Mouse (Mus musculus) MN1 (cell line): ENCODE data around the gene Stat5a.
A peak's percentile ranks its signal among the peaks of the same experiment; 100 is the strongest.

Experiments used
- DNase-seq: peaks from one replicate; pipeline ENCODE4 v3.0.0-alpha.2; 2016; ENCODE audit warnings: low spot score

The Stat5a gene

DNA sequence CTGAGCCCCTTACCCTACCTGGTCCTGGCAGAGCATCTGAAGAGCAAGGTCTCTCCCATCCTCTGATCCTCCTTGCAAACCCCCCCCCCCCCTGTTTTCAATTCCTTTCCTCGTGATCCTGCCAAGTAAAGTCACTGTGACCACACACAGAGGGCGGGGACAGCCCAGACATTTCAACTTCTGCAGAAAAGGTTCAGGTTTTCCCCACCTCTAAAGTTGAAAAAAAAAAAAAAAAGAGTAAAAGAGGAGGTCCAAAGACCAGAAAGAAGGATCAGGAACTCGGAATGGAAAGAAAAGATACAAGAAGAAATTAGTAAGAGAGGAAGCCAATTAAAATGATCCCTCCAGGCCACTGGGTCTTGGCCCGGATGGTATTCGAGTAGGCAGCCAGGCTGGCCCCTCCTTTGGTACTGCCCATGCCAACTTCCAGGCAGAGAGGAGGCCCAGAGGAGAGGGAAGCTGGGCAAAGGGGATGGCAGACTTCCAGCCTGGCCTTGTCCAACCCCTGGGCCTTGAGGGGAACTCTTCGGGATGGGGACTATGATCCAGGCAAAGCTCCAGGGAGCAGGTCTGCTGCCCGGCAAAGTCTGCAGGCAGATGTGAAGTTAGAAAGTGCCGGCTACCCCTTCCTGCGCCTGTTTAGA is at the start of gene Stat5a:
Gene Stat5a (plus strand): TSS at position 417 of the 644 bp plus-strand sequence.
- peak; percentile 55 for DNase-seq

DNA sequence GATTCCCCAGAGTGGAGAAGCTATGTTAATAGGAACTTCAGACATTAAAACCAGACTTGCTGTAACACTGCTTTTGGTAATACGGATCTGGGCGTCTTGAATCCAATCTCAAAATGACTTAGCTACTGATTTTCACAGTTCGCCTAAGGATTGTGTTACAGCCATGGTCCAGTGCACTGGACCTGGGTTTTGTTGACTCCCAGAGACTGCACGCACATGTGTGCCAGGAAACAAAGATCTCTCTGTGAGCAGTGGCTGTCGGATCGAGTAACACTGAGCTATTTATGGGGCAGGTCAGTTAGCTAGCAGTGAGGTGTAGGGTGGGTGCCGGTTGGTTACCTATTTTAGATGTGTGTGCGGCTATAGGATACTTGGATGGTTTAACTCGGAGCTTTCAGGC is 48.6 kb upstream of the Stat5a start:
- DNase-seq = no peak

DNA sequence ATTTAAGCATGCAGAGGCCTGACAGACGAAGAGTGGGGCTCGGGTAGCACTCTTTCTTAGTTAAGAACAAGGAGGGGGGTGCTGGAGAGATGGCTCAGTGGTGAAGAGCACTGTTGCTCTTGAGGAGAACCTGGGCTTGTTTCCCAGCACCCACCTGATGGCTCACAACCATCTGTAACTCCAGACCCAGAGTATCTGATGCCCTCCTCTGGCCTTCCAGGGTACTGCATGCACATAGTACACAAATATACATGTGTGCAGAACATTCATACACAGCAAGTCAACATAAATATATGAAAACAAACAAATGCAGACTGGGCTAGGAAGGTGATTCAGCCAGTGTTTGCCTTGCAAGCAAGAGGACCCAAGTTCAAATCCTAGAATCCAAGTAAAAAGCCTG is 48.0 kb upstream of the Stat5a start:
- no peak for DNase-seq

DNA sequence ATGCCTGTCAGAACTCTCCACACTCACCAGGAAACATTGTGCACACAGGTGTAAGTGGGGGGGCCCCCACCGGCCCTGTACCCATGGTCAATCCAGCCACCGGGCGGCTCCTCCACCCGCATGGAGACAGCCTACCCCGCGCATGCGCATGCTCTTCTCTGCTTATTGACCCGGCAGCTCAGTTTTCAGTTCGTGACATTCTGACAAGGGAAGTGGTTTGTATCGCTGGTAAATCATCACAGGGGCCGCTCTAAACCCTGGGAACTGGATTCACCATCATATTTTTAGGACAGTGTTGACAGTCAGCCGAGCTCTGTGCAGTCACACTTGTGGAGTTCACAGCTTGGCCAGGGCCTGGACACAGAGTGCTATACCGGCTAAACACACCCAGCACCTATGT is 44.7 kb upstream of the Stat5a start:
- no peak for DNase-seq

DNA sequence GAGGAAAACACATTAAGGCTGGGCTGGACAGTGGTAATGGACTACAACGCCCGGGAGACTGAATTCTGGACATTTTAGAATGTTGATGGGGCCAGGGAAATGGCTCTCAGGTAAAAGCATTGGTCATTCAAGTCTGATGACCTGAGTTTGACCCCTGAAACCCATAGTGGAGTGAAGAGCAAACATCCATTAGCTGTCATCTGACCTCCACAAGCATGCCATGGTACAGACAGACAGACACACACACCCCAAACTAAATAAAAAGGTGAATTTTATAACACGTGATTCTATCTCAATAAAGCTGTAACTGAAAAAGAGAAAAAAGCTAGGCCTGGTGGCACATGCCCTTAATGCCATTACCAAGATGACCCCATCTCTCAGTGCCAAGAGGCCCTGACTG is 42.8 kb upstream of the Stat5a start:
- no peak for DNase-seq

DNA sequence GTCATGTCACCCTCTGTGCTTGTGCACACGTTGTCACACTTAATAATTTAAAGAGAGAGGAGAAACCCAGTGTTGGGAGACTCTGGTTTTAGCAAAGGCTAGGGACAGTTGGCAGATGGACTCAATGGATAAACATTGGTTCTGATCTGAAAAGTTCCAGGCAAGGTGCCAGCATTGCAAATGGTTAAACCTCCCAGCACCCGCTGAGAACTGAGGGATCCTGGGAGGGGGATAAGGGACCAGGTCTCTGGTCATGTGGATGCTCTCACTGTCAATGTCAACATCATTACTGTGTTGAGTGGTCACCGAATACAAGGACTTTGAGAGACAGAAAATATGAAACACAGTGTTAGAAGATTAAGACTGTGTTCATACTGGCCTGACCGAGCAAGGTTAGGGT is 42.4 kb upstream of the Stat5a start:
- peak; percentile 8 for DNase-seq

DNA sequence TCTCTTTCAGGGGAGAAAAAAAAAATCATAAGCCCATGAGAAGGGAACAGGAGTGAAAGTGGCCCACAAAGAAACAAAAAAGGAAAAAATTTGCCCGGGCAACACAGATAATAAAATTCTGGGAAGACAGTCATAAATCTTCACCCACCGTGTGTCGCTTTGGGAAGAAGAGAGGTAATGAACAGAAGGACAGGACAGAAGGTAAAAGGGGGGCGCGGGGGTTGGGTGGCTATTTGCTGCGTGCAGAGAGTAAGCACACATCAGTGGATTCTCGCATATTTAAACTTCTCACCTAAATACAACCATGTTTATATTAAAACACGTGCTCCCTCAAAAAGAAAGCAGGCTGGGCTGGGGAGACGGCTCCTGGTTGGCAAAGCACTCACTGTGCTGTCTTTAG is 41.8 kb upstream of the Stat5a start:
- DNase-seq = no peak

DNA sequence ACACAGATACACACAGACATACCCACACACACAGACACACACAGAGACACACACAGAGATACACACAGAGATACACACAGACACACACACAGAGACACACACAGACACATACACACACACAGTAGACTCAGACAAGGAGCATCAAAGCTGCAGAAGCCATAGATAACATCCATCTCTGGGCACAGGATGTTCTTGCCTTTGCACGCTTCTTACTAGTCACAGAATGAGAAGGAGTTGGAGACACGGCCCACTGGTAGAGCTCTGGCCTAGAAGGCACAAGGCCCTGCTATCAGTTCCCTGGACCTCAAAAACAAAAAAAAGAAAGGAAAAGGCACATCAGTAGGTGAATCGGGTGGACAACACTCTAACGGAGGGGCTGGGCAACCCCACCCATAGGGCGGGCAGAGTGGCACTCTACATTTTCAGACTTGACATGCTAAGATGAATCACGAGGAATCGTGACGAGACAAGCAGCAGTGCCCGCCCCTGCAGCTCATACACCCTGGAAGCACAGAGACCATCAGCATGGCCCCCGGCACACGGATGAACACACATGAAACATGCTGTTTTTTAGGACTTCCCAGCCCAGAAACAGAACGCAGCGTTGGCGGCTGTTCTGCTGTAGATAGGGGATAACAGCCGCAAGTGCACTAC is 40.7 kb upstream of the Stat5a start:
- no peak for DNase-seq

DNA sequence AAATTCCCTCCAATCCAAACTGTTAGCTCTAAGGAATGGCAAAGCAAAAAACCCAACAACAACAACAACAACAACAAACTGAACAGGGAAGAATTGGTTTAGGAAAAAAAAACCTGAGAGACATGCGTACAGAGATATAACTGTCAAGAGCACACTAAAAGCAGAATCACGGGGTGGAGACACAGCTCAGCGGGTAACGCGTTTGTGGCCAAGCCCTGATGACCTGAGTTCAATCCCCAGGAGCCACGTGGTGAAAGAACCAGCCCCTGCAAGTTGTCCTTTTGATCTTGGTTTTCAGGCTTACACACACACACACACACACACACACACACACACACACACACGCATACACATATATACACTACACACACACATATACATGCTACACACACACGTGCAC is 40.1 kb upstream of the Stat5a start:
- no peak for DNase-seq

DNA sequence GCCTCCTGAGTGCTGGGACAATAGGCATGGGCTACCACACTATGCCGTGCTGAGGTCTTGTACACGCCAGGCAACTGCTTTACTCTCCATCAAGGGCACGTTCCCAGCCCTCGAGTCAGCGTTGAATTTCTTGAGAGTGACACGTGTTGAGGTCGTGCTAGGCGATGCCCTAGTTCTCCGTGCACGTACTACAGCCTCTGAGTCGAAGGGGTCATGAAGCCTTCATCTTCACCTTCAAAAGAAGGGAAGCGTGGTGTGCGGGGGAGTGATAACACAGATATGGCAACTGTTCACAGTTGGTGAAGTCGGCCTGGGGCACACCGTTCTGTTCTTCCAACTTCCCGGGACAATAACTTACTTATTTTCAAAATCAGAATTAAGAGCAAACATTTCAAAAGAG is 39.5 kb upstream of the Stat5a start:
- no peak for DNase-seq

DNA sequence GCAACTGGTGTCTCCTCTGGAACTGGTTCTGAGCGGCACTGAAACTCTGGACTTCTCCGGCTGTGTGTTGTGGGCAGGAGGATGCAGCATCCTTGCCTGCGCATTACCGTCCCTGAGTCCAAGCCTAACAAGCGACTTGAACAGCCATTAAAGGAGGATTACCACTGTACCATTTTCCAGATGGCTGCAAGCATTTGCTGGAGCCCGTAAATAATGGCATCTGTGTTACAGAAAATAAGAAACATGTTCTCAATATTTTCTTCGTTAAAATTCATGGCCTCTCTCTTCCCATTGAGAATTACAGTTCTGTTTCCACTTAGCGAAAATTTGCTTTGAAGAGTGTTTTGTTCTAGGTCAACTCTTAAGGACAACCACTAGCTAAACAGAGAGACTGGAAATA is 39.1 kb upstream of the Stat5a start:
- no peak for DNase-seq

DNA sequence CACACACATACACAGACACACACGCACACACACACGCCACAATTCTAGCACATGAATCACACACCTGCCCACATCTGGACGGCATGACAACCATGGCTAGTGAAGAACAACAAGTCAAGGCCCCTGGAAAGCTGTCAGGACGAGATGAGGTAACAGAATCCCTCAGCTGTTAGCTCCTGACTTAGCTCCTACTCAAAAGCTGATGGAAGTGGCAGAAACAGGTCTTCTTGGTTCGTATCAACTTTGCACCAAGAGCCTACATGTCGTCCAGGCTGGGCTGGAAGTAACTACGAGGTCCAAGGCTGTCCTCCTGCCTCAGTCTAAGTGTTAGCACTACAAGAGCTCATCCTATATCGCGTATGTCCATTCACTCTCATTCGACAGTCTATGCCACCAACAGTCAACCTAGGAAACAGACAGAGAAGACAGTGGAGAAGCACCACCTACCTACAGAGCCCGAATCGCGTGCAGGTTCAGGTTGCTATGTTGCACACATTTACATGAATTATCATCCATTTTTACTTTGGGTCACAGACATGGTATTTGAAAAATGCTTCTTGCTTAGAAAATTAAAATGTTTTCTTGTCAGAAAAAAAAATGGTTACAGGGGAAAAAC is 37.4 kb upstream of the Stat5a start:
- no peak for DNase-seq

DNA sequence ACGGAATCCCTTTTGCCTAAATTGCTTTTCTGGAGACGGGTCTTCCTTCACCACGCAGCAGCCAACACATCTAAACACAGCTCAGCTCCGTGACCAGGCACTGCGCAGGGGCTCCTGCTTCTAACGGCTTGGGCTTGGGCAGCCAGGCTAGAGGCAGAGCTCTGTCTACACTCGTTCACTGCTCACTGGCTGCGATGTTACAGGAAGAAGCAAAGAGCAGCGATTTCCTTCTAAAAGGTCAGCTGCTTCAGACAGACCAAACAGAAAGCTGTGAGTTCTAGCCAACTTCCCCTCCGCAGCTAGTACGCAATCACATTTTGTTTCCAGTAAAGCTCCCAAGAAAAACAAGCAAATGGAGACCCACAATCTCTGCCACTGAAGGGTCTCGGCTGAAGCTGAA is 36.8 kb upstream of the Stat5a start:
- no peak for DNase-seq

DNA sequence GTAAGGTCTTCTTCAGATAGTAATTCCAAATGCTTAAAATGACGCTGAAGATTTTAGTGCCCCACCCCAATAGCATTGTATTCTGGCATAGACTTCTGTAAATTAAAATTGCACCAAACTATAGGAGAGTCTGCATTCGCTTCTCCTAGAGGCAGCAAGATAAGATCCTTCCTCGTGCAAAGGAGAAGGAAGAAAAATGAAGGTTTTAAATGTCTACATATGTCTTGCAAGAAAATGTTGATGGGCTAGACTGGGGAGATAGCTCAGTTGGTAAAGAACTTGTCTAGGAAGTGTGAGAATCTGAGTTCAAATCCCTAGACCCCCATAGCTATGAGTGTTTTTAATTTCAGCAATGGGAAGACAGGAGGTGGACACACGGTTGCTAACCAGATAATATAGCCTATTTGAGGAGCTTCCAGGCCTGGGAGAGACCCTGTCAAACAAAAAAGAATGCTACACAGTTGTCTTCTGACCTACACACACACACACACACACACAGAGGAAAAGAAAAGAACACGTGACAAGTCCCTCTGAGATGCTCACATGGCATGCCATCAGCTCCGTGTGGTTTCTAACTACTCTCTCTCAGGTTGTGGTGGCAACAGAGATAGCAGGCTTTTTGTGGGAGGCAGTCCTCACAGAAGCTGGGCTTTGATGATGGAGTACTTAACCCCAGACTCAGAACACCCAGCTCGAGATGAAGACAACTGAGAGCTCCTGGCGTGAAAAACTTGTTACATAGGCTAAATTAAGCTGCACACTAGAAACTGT is 35.4 kb upstream of the Stat5a start:
- DNase-seq = no peak

DNA sequence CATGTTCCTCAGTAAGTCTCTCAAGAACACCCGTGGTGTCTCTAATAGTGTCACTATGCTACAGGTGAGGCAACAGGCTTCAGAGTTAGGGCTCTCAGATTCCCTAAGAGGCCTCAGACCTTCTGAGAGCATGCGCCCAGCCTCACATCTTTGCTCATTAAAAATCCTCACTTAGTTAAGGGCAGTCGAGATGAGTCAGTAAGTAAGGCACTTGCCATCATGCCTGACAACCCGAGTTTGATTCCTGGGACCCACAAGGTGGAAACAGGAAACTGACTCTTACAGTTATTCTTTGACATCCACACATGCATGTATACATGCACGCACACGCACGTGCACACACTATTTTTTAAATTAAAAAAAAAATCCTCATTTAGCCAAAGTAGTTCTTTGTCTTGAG is 34.7 kb upstream of the Stat5a start:
- no peak for DNase-seq

DNA sequence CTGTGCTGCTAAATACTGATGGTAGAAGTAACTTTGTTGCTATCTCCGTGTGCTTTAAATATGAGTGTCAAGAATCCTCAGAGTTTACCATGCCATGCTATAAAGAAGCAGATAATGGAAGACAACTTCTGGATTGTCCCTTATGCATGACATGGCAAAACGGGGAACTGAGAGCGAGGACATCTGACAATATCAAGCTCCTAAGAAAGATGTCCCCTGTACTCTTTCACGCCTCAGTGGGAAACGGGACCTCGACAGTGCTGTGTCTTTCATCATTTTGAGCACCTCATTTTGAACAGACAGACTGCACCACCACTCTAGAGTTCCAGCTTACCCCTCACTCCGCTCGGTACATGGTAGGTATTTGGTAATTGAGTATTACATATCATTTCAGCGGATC is 33.7 kb upstream of the Stat5a start:
- no peak for DNase-seq

DNA sequence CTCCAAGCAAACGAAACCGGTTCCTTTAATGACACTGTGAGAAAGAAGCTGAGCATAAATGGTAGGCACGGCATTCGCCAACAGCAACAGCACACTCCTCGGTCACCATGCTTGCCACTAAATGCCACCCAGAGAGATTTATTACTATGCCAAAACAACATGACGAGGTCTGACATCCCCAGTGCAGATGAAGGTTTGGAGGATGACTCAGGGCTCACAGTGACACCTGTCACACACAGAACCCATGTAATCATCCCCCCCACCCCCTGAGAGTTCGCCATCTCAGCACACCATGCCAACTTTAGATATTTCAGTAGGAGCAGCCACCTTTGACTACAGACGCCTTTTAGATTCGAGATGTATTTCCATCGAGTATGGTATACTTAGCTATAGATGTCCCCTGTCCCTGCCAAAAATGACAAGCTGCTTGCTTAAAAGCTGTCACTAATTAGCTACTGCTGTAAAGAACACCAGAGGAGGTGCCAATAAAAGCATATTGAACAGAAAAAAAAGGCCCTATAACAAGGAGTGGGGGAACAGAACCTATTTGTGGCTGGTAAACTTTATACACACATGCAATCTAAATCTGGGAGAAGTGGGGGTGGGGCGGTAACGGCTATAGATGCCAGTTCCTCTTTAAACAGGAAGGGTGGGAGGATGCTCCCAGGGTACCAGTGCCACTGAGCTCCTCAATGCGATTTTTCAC is 32.8 kb upstream of the Stat5a start:
- no peak for DNase-seq

DNA sequence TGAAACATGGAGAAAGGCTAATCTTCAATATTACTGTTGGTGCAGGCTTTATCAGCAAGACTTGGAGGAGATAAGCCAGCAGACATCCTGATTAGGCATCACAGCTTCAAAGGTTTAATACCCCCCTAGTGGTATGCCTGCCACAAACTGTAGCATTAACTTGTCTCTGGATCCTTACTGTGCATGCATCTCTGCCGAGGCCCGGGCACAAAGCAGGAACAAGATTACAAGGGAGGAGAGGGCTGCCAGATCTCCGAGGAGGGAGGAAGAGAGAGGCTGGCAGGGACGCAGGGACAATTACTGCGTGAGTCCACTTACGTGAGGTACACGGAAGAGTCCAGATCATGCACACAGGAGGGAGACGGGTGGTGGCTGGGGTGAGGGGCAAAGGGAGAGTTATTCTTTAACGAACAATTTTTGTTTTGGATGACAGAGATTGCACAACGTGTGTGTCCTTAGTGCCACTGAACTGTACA is 30.4 kb upstream of the Stat5a start:
- DNase-seq = peak; percentile 9

DNA sequence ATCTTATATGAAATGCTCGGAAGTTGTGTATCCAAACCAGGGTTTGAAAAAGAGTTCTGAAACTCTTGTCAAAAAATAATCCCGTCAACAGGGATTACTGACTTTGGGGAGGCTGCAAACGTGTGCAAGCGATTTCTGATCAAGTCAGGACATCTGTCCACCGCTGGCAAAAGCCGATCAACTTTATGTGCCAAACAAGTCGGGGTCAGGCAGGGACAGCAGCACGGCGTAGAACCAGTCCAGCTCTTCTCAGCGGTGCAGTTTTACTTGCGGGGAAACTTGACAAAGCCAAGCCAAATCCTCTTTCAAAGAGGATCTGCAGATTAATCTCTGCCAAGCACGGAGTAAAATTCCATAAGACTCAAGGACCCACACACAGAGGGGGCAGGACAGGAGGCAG is 29.5 kb upstream of the Stat5a start:
- no peak for DNase-seq

DNA sequence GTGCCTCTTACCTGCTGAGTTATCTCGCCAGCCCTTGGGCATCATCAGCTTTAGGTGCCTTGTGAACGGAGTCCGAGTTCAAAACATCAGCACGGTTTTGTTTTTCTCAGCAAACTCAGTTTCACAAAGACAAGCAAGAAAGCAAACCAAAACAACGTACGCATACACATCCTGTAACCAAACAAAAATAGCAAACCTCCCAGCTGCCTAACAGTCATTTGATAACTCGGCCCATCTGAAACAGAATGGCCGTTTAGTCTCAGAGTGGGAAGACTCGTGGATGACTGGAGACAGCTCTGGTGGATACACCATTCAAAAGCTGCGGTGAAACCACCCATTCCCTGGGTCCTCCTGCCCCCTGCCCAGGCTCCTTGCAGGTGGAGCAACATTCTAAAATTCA is 27.8 kb upstream of the Stat5a start:
- no peak for DNase-seq

DNA sequence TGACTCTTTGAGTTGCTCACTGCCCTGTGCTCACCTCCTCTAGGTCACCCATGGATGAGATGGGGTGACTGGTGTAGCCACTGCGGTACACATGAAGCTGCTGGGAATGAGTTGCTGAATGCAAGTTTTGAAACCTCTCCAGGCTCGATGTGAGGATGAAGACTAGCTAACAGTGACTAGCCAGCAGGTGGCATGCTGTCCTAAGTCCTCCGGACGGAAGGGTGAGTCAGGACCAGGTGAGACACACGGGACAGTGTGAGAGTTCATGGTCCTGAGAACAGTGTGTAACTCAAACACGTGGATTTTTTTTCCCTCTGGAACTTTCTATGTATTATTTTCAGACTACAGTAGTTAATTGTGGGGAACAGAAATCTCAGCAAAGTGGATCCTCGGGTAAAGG is 25.7 kb upstream of the Stat5a start:
- peak; percentile 13 for DNase-seq
